18 mouse cellular contexts compared by ENCODE assay signal in genomic region chr5:6795396-6795795, GRCm38 (mm10).
"Had no signal": no experiment of that assay in that cellular context is flagged by ENCODE, and none has a peak within 500 bp of the region (broad histone marks: within the 10 kb centered on the region; RNA-seq: fewer than 3 reads in every experiment).

No protein-coding gene starts in this region.

- H3K36me3 ChIP-seq: midbrain, embryonic 10.5 days; midbrain, embryonic 13.5 days; neural tube, embryonic 13.5 days; neural tube, embryonic 15.5 days had no signal

- DNase-seq: lung, adult 18-20 months; lung, embryonic 14.5 days; lung, postnatal 10 days; lung, postnatal 4 days; retina, postnatal 1 day; right cerebral cortex, adult 18-20 months; right cerebral cortex, postnatal 25 days; right cerebral cortex, postnatal 4 days; spleen, adult 18-20 months; thymus, adult 18-20 months; thymus, postnatal 14 days; thymus, postnatal 36 days had no signal

- H3K9ac ChIP-seq: lung, embryonic 14.5 days; midbrain, embryonic 13.5 days; neural tube, embryonic 13.5 days; neural tube, embryonic 15.5 days had no signal

- H3K4me3 ChIP-seq: midbrain, embryonic 10.5 days; midbrain, embryonic 13.5 days; myocyte; neural tube, embryonic 13.5 days; neural tube, embryonic 15.5 days had no signal

- H3K27ac ChIP-seq: midbrain, embryonic 10.5 days; midbrain, embryonic 13.5 days; neural tube, embryonic 13.5 days; neural tube, embryonic 15.5 days had no signal

- H3K4me1 ChIP-seq: midbrain, embryonic 13.5 days; neural tube, embryonic 13.5 days; neural tube, embryonic 15.5 days had no signal

- H3K27me3 ChIP-seq: midbrain, embryonic 13.5 days; neural tube, embryonic 13.5 days; neural tube, embryonic 15.5 days had no signal

- H3K9me3 ChIP-seq: midbrain, embryonic 10.5 days; midbrain, embryonic 13.5 days; neural tube, embryonic 13.5 days; neural tube, embryonic 15.5 days had no signal

- H3K4me2 ChIP-seq: lung, embryonic 14.5 days; midbrain, embryonic 13.5 days; neural tube, embryonic 13.5 days; neural tube, embryonic 15.5 days had no signal

- ATAC-seq: midbrain, embryonic 13.5 days; midbrain, embryonic 16.5 days had no signal
